Mouse (Mus musculus) embryonic fibroblast, embryonic 13.5 days (primary cell): ENCODE results near the gene 2210016F16Rik.

Experiments used
- CTCF ChIP-seq: IDR thresholded peaks from 2 replicates; pipeline ENCODE4 v1.5.1; 2011; ENCODE audit warnings: mild to moderate bottlenecking, control low read depth, low read length, moderate library complexity, borderline replicate concordance; ENCODE audit not compliant: insufficient read depth
- POLR2A ChIP-seq: IDR thresholded peaks from 2 replicates; pipeline ENCODE4 v1.6.1; 2011; ENCODE audit warnings: low read depth, mild to moderate bottlenecking, control low read depth, low read length, moderate library complexity

- TF ChIP-seq CTCF (no peak), POLR2A (no peak)
These were observed 654 bp downstream of the 2210016F16Rik start for GRCm38 (mm10) chr13:58384371-58384770.
